ENCODE assay signal across 10 mouse cellular contexts in the genomic region with DNA sequence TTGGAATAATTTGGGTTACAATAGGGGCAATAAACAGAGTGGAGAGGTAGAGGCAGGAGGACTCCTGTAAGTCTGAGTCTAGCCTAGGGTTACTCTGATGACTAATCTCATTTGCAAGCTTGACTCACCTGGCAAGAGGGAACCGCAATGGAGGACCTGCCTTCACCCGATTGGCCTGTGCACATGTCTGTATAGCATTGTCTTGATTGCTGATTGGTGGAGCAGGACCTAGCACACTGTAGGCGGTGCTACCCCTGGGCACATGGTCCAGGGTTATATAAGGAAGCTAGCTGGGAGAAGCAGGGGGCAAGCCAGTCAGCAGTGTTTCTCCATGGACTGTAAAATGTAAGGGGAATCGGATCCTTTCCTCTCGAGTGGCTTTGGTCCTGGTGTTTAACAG. TPM values are rescaled to one million over a fixed set of nuclear protein-coding genes. Genes with fewer than 3 reads are reported as not detected.
A peak's percentile ranks its signal among the peaks of the same experiment; 100 is the strongest.
DNase-seq lines count a peak whose midpoint lies in the region; ATAC-seq and TF ChIP-seq lines count a peak whose summit lies in the region.
"Had no signal": no experiment of that assay in that cellular context is flagged by ENCODE, and none has a peak within 500 bp of the region (broad histone marks: within the 10 kb centered on the region; RNA-seq: fewer than 3 reads in every experiment).

No protein-coding gene starts in this region.

- H3K36me3 ChIP-seq in kidney, embryonic 15.5 days = no peaks in the 10 kb centered on the region
- no peaks in the 10 kb centered on the region for H3K36me3 ChIP-seq in C2C12 (ENCODE audit: control insufficient read depth, insufficient read depth)

- peaks cover under 1% of the 10 kb centered on the region for H3K79me3 ChIP-seq in C2C12 (ENCODE audit: low read depth)

- no peak overlapping the region for H3ac ChIP-seq in C2C12 (ENCODE audit: control insufficient read depth, insufficient read length, low read depth)

- TF ChIP-seq POLR2A in embryonic fibroblast, embryonic 13.5 days (IDR thresholded peaks at IDR 0.05; ENCODE audit: low read depth, low read length) = no peak

- WGBS in kidney, embryonic 15.5 days = 79% methylated on average over 5 of the region's 5 CpGs

- peaks cover 1% of the 10 kb centered on the region for H3K79me2 ChIP-seq in C2C12 (ENCODE audit: control insufficient read depth, insufficient read depth)

- H3K4me2 ChIP-seq in kidney, embryonic 15.5 days = no peak overlapping the region
- H3K4me2 ChIP-seq: hindbrain, embryonic 14.5 days had no signal

- peaks cover 22% of the 10 kb centered on the region for H3K4me1 ChIP-seq in kidney, embryonic 15.5 days
- H3K4me1 ChIP-seq in embryonic fibroblast, embryonic 13.5 days (ENCODE audit: control insufficient read depth, insufficient read depth, low read length) = peaks cover 4% of the 10 kb centered on the region; the same call in 1 of the 2 replicates

- H3K9me3 ChIP-seq in kidney, embryonic 15.5 days (replicated peaks) = no peaks in the 10 kb centered on the region

- no peak overlapping the region for H3K4me3 ChIP-seq in kidney, embryonic 15.5 days (replicated peaks)
- H3K4me3 ChIP-seq in C2C12 (ENCODE audit: insufficient read depth, poor library complexity, severe bottlenecking) = no peak overlapping the region
- H3K4me3 ChIP-seq in embryonic fibroblast, embryonic 13.5 days (ENCODE audit: insufficient read depth, low read length) = no peak overlapping the region

- no peak overlapping the region for H3K27ac ChIP-seq in kidney, embryonic 15.5 days
- H3K27ac ChIP-seq in embryonic fibroblast, embryonic 13.5 days (ENCODE audit: insufficient read depth, low read length) = 0 out of 2 replicates have a peak overlapping the region, but pooled peaks have one; percentile 11
- H3K27ac ChIP-seq: hindbrain, embryonic 14.5 days had no signal

- ATAC-seq in kidney, embryonic 15.5 days (replicated peaks; ENCODE audit: low FRiP score) = no peak

- H3K27me3 ChIP-seq in kidney, embryonic 15.5 days = peaks cover 22% of the 10 kb centered on the region
- no peaks in the 10 kb centered on the region for H3K27me3 ChIP-seq in C2C12 (ENCODE audit: control insufficient read depth, insufficient read depth, insufficient read length)

- TF ChIP-seq CTCF in C2C12 (IDR thresholded peaks at IDR 0.05; ENCODE audit: control insufficient read depth, insufficient read depth, insufficient read length) = no peak
- TF ChIP-seq CTCF in embryonic fibroblast, embryonic 13.5 days (IDR thresholded peaks at IDR 0.05; ENCODE audit: borderline replicate concordance, insufficient read depth, low read length) = no peak

- H3K9ac ChIP-seq in kidney, embryonic 15.5 days = no peak overlapping the region
- H3K9ac ChIP-seq: hindbrain, embryonic 14.5 days had no signal

- DNase-seq in adrenal gland, adult (ENCODE audit: inconsistent age in 2 of 2, low spot score in 1 of 2) = peak; percentile 54 to 66
- no peak for DNase-seq in adrenal gland, postnatal 25 days
- peak; percentile 18 for DNase-seq in kidney, adult 11 months
- DNase-seq in right cerebral cortex, postnatal 4 days = no peak
- no peak for DNase-seq in c-Kit-positive CD71-positive TER-119-positive erythroid progenitor cells, embryonic 14.5 days (ENCODE audit: low spot score)

TF ChIP-seq in C2C12, 6 proteins besides CTCF, POLR2A, EP300 and RAD21:
- TF ChIP-seq CEBPB (IDR thresholded peaks at IDR 0.05; ENCODE audit: low read depth) (no peak), USF1 (IDR thresholded peaks at IDR 0.05; ENCODE audit: low read depth) (peak; percentile 72), MAX (IDR thresholded peaks at IDR 0.05) (peak; percentile 79)

RNA-seq across cellular contexts. Expression of a gene that starts 4.7 kb away (rescaled TPM):
- total RNA-seq in adrenal gland, postnatal 25 days (2021) = 1.9 and 2.2 TPM in 2 replicates
- 3.7 and 4.3 TPM in 2 replicates for polyA plus RNA-seq in kidney, embryonic 15.5 days (2015; fragmentation: Nextera tagmentation; extraction: Ambion mirVana)
- polyA plus RNA-seq in C2C12 (2012; fragmentation: generic; extraction: Trizol) = 34.6 TPM
- 1.7 and 1.9 TPM in 2 replicates for polyA plus RNA-seq in embryonic fibroblast, embryonic 13.5 days (2011; ENCODE audit: insufficient read length, low read depth, missing spikeins)
- total RNA-seq: megakaryocyte-erythroid progenitor cell, adult 5-6 weeks had no signal

RNA-seq across cellular contexts. Expression of a gene that starts 31.5 kb away (rescaled TPM):
- 1,136 and 1,344 TPM in 2 replicates for total RNA-seq in adrenal gland, postnatal 25 days (2021)
- polyA plus RNA-seq in kidney, embryonic 15.5 days (2015; fragmentation: Nextera tagmentation; extraction: Ambion mirVana) = 1,072 and 1,152 TPM in 2 replicates
- 3,682 TPM for polyA plus RNA-seq in C2C12 (2012; fragmentation: generic; extraction: Trizol)
- 1,914 and 2,034 TPM in 2 replicates for polyA plus RNA-seq in embryonic fibroblast, embryonic 13.5 days (2011; ENCODE audit: insufficient read length, low read depth, missing spikeins)

RNA-seq across cellular contexts. Expression of a gene that starts 35.2 kb away (rescaled TPM):
- total RNA-seq in adrenal gland, postnatal 25 days (2021) = 7.4 and 10.4 TPM in 2 replicates
- polyA plus RNA-seq in kidney, embryonic 15.5 days (2015; fragmentation: Nextera tagmentation; extraction: Ambion mirVana) = 14.6 and 15.2 TPM in 2 replicates
- polyA plus RNA-seq in C2C12 (2012; fragmentation: generic; extraction: Trizol) = 6.1 TPM
- polyA plus RNA-seq in embryonic fibroblast, embryonic 13.5 days (2011; ENCODE audit: insufficient read length, low read depth, missing spikeins) = 4.9 and 7.1 TPM in 2 replicates

Comparison
In these comparisons a context has a peak if more than half of its experiments do, and no peak if none do; other contexts are left out.
1. DNase-seq: peak in adrenal gland, adult (2 of 2) and kidney, adult 11 months (single experiment); none in adrenal gland, postnatal 25 days (single experiment), right cerebral cortex, postnatal 4 days (single experiment) and c-Kit-positive CD71-positive TER-119-positive erythroid progenitor cells, embryonic 14.5 days (single experiment).